Mouse (Mus musculus): ENCODE measurements around the gene Nfkbie.

The Nfkbie gene

GRCm38 (mm10) chr17:45555452-45556106 lies at the start of gene Nfkbie:
TSS of gene Nfkbie (plus strand) at chr17:45555703.
- DNase-seq (ENCODE audit: low read depth): peak; percentile 97

GRCm38 (mm10) chr17:45505941-45506465 lies 49.5 kb upstream of the Nfkbie start:
- no peak for DNase-seq (ENCODE audit: low read depth)

- peak; percentile 97 for DNase-seq (ENCODE audit: low read depth)
Measured at GRCm38 (mm10) chr17:45506700-45507189, 48.8 kb upstream of the Nfkbie start, which contains the start of gene Aars2. TSS of gene Aars2 (plus strand) at chr17:45506841.

DNA sequence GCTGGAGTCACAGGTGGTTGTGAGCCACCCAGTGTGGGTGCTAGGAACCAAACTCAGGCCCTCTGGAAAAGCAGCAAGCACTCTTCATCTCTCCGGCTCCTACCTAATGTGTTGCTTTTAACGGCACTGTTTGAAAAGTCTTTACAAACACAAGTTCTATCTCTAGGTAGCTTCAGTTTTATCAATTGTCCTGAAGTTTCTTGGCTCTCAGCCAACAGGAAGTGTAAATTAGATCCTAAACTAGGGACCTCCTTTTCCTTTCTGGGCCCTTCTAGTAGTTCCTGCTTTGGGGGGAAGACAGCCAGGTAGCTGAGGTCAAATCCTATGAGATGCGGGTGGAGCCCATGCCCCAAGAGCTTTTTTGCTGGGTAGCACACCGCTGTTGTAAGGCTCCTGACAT lies 44.6 kb upstream of the Nfkbie start:
- no peak for DNase-seq (ENCODE audit: low read depth)

DNA sequence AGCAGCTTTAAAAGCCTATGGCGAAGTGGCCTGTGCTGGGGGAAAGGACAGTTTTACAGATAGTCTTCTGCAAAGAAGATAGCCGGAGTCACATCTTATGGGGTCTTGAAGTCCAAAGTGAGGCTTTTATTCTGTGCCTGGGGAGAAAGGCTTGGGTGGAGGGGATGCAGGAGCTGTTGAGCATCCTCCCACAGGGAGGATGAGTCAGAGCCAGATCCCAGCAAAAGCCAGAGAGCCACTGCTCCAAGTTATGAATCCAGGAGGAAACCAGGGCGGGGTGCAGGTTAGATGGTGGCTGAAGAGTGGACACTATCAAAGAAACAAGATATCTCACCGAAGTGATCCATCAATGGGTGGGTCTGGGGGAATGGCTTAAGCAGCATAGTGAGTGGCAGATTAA lies 43.7 kb upstream of the Nfkbie start:
- no peak for DNase-seq (ENCODE audit: low read depth)

- DNase-seq (ENCODE audit: low read depth): no peak
Measured at GRCm38 (mm10) chr17:45515204-45515726, 40.2 kb upstream of the Nfkbie start.

DNA sequence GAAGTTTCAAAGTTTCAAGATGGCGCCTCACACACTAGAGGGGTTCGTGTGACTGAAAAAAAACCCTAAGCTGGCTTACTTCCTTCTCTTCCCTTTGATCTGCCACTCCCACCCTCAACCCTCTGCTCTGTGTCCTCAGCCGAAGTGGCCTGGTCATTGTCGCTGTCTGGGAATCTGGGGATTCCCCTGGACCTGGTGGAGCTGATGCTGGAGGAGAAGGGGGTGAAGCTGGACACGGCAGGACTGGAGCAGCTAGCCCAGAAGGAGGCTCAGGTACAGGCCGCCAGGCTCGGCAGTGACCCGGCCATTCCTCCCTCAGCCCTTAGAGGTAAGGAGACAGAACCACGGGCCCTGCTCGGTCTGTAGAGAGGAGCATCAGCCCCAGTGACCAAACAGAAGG lies 39.7 kb upstream of the Nfkbie start:
- no peak for DNase-seq (ENCODE audit: low read depth)

DNA sequence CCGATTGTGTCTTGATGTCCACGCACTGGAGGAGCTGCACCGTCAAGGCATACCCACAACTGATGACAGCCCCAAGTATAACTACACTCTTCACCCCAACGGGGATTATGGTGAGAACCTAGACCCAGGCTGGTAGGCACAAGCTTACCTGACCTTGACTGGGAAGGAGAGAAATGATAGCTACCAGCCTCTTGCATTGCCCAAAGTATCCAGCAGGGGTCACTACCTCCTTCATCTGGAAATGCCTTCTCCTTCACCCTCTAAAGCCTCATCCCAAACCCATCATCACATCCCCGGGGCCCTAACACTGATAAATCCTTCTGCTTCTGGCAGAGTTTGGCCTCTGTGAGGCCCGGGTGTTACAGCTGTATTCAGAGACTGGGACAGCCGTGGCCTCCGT lies 39.0 kb upstream of the Nfkbie start:
- peak; percentile 86 for DNase-seq (ENCODE audit: low read depth)

DNA sequence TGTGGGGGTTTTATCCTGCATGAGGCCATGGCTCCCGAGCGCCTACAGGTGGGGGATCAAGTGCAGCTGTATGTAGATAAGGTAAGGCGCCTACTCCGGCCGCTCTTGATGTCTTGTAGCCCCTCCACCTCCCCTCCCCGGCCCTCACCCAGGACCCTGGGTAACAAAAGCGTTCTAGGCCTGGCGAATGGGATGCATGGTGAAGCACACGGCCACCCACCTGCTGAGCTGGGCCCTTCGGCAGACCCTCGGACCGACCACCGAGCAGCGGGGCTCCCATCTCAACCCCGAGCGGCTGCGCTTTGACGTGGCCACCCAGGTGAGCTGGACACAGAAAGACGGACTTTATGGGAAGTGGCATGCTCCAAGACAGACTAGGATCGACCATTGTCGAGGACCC lies 38.4 kb upstream of the Nfkbie start:
- no peak for DNase-seq (ENCODE audit: low read depth)

- DNase-seq (ENCODE audit: low read depth): no peak
Measured at GRCm38 (mm10) chr17:45517549-45518215, 37.8 kb upstream of the Nfkbie start.

DNA sequence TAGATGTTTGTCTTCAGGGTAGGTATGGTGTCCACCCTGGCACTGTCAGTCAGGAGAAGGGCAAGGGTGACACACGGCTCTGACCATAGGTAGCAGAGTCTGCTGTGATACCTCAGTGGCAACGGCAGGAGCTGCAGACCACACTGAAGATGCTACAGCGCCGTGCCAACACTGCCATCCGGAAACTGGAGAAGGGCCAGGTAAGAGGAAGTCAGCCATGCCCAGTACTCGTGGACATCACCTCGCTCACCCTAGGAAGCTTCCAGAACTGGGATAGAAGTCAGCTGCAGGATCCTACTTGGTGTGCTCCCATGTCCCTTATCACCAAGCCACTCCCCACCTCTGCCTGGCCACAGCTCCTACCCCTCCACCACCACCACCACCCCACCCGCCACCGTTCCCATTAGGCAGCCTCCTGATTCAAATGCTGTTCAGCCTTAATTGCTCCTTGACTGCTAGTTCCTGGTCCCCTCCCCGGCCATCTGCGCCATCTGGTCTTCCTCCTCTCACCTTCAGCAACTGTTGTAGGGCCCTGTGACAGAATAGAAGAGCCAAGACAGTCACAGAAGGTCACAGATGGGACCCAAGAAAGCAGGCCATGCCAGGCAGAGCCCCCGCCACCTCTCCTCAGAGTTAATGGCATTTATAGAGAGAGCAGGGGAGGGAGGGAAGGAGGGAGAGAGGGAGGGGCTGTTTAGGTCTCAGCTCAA lies 36.6 kb upstream of the Nfkbie start:
- no peak for DNase-seq (ENCODE audit: low read depth)

- DNase-seq (ENCODE audit: low read depth): no peak
Measured at GRCm38 (mm10) chr17:45520136-45520535, 35.4 kb upstream of the Nfkbie start.

- no peak for DNase-seq (ENCODE audit: low read depth)
Measured at GRCm38 (mm10) chr17:45523263-45523662, 32.2 kb upstream of the Nfkbie start, which contains the start of gene Tcte1. TSS of gene Tcte1 (plus strand) at chr17:45523434.

DNA sequence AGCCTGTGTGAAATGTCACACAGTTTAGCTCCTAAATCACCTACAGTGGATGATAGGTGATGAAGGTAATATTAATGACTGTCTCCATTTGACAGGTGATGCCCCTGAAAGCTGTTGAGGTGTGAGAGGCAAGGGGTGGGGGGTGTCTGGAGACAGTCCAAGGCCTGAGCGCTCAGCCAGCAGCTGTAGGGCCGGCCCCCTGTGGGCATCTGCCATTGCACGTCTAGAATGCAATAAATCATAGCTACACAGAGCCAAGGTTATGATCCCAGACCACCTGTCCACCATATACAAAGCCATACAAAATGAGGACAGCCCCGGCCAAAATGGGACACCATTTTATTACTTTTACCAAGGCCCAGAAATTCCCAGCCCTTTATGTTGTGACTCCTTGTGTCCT lies 30.5 kb upstream of the Nfkbie start:
- no peak for DNase-seq (ENCODE audit: low read depth)

DNA sequence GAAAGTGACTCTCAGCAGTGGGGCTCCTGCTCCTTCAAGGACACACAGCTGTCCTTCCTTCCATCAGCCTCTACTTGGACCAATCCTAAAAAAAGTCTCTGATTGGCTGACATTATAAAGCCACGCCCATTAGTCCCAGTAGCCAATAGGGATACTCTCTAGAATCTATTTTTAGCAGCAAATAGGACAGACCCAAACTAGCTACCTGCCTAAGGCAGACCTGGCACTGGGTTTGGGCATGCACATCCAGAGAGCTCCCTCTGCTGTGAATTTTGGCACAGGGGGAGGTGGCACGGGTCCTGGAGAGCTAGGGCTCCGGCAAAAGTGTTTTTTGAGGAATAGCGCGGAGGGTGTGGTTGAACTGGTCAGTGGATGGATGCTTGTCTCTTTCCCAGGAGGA lies 28.9 kb upstream of the Nfkbie start:
- DNase-seq (ENCODE audit: low read depth): peak; percentile 17

- DNase-seq (ENCODE audit: low read depth): no peak
Measured at GRCm38 (mm10) chr17:45530346-45530782, 25.1 kb upstream of the Nfkbie start.

DNA sequence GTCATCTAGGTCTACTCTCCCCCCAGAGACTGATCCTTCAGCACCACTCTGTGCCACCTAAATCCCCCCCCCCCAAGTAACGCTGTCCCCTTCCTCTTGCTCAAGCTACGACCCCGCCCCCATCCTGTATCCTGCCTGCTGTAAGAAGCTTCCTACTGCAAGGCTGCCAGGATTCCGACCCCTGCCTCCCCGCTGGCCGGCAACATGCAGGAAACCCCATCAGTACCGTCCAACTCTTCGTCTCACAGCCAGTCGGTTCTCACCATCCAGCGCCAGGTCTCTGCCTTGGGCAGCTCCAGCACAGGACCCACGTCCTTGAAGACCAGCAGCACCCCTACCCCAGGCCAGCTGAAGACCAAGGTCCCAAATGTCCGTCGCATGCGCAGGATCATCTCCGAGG lies 22.6 kb upstream of the Nfkbie start:
- DNase-seq (ENCODE audit: low read depth): no peak

- DNase-seq (ENCODE audit: low read depth): peak; percentile 69
Measured at GRCm38 (mm10) chr17:45536264-45536663, 19.2 kb upstream of the Nfkbie start.

GRCm38 (mm10) chr17:45538394-45538793 lies 17.1 kb upstream of the Nfkbie start:
- no peak for DNase-seq (ENCODE audit: low read depth)

- DNase-seq (ENCODE audit: low read depth): no peak
Measured at GRCm38 (mm10) chr17:45539664-45540063, 15.8 kb upstream of the Nfkbie start.

DNA sequence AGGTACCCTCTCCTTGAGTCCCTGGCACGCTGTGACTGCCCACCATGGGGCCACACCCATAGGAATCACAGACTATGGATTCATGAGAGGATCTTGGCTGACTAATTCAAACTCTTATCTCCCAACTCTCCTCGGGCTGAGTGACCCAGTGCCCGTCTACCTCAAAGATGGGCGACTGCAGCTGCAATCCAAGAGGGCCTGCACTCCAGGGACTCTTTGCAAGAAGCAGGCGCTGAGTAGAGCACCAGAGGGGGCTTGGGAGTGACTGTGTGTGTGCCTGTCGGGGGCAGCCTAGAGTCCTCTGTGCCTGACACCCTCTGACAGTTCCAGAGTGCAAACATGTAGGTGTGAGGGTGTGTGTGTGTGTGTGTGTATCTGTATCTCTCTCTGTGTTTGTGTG lies 13.4 kb upstream of the Nfkbie start:
- no peak for DNase-seq (ENCODE audit: low read depth)

GRCm38 (mm10) chr17:45542705-45543104 lies 12.8 kb upstream of the Nfkbie start:
- DNase-seq (ENCODE audit: low read depth): no peak

Measured in NIH3T3 (cell line).